ENCODE assay signal across 11 mouse cellular contexts in the genomic region with DNA sequence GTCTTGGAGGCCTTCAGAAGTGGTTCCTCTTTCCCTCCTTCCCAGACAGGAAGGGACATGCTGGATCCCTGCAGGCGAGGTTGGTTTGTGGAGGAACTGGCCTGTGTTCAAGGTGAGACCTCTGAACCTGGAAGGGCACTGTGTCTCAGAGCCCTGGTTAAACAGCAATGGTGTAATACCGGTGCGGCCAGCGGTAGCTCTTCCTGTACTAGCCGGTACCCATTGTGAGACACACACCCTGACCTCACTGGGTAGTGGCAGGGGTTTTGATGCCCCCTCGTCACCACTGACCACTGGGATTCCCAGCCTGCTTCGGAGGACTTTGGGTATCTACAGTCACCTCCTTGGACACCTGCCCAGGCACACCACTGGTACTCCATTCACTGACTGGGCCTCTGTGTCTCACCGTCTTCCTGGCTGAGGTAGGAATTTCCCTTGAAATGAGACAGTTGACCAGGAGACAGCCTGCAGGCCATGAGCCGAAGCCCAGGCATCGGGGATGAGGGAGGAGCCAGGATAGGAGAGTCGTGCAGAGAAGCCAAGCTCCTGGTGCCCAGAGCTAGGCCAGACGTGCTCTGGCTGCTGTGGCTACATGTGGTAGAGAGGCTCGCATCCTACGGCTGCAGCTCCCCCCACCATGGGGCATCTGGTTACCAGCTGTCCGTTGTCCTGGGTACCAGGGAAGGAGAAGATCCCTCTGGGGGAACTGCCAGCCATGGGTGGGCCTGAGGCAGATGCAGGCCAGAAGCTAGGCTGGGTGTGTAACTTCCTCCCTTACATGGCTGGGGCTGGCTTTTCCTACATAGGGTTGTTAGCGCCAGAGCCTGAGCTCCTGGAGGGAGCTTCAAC. TPM values are rescaled to one million over a fixed set of nuclear protein-coding genes. Genes with fewer than 3 reads are reported as not detected.
A peak's percentile ranks its signal among the peaks of the same experiment; 100 is the strongest.
DNase-seq lines count a peak whose midpoint lies in the region; ATAC-seq and TF ChIP-seq lines count a peak whose summit lies in the region.
"Had no signal": no experiment of that assay in that cellular context is flagged by ENCODE, and none has a peak within 500 bp of the region (broad histone marks: within the 10 kb centered on the region; RNA-seq: fewer than 3 reads in every experiment).

No protein-coding gene starts in this region.

- no peak for ATAC-seq in forebrain, embryonic 12.5 days (ENCODE audit: low FRiP score)
- no peak for ATAC-seq in forebrain, postnatal 0 days
- no peak for ATAC-seq in kidney, embryonic 15.5 days (replicated peaks; ENCODE audit: low FRiP score)
- ATAC-seq in limb, embryonic 11.5 days (ENCODE audit: insufficient number of reproducible peaks, low FRiP score, low TSS enrichment, low read depth): no peak
- no peak for ATAC-seq in midbrain, embryonic 11.5 days (ENCODE audit: low FRiP score)
- ATAC-seq: CD4-positive, CD25-positive, alpha-beta regulatory T cell, adult 4 months had no signal

- H3K9ac ChIP-seq in forebrain, embryonic 12.5 days: peak overlapping the region; percentile 17; the same call in 1 of the 2 replicates
- H3K9ac ChIP-seq in forebrain, postnatal 0 days: no peak overlapping the region
- H3K9ac ChIP-seq in kidney, embryonic 15.5 days: no peak overlapping the region
- H3K9ac ChIP-seq in limb, embryonic 11.5 days (ENCODE audit: low read length): peak overlapping the region; percentile 30; the same call in 1 of the 2 replicates
- H3K9ac ChIP-seq in midbrain, embryonic 11.5 days (ENCODE audit: low read length): no peak overlapping the region

- TF ChIP-seq CTCF in forebrain, postnatal 0 days (IDR thresholded peaks at IDR 0.05; ENCODE audit: low read depth): no peak

- H3K9me3 ChIP-seq in forebrain, embryonic 12.5 days: no peaks in the 10 kb centered on the region
- H3K9me3 ChIP-seq in forebrain, postnatal 0 days (ENCODE audit: low read length): no peaks in the 10 kb centered on the region
- H3K9me3 ChIP-seq in kidney, embryonic 15.5 days (replicated peaks): no peaks in the 10 kb centered on the region
- H3K9me3 ChIP-seq in limb, embryonic 11.5 days (ENCODE audit: control insufficient read depth, low read length): no peaks in the 10 kb centered on the region
- H3K9me3 ChIP-seq in midbrain, embryonic 11.5 days (ENCODE audit: control insufficient read depth, low read length): no peaks in the 10 kb centered on the region

- 78% methylated on average over 16 of the region's 16 CpGs for WGBS in forebrain, embryonic 12.5 days
- WGBS in forebrain, postnatal 0 days: 80% methylated on average over 16 of the region's 16 CpGs
- WGBS in kidney, embryonic 15.5 days: 79% methylated on average over 16 of the region's 16 CpGs
- WGBS in limb, embryonic 11.5 days: 72% methylated on average over 16 of the region's 16 CpGs
- 84% methylated on average over 16 of the region's 16 CpGs for WGBS in midbrain, embryonic 11.5 days

- H3K27me3 ChIP-seq in forebrain, embryonic 12.5 days: peaks cover 27% of the 10 kb centered on the region
- no peaks in the 10 kb centered on the region for H3K27me3 ChIP-seq in forebrain, postnatal 0 days (ENCODE audit: insufficient read depth, low read length)
- H3K27me3 ChIP-seq in kidney, embryonic 15.5 days: peaks cover 3% of the 10 kb centered on the region; the same call in 1 of the 2 replicates
- H3K27me3 ChIP-seq in limb, embryonic 11.5 days (ENCODE audit: control insufficient read depth, insufficient read depth, low read length): no peaks in the 10 kb centered on the region
- no peaks in the 10 kb centered on the region for H3K27me3 ChIP-seq in midbrain, embryonic 11.5 days (ENCODE audit: control insufficient read depth, insufficient read depth, low read length)

- peaks cover 39% of the 10 kb centered on the region for H3K4me1 ChIP-seq in forebrain, embryonic 12.5 days
- peaks cover 14% of the 10 kb centered on the region for H3K4me1 ChIP-seq in forebrain, postnatal 0 days (ENCODE audit: insufficient read depth)
- peaks cover 71% of the 10 kb centered on the region for H3K4me1 ChIP-seq in kidney, embryonic 15.5 days
- peaks cover 40% of the 10 kb centered on the region for H3K4me1 ChIP-seq in limb, embryonic 11.5 days (ENCODE audit: control insufficient read depth, insufficient read depth, low read length)
- H3K4me1 ChIP-seq in midbrain, embryonic 11.5 days (ENCODE audit: control insufficient read depth, insufficient read depth, low read length): peaks cover 8% of the 10 kb centered on the region; the same call in 1 of the 2 replicates

- DNase-seq in forebrain, postnatal 0 days: no peak
- DNase-seq in kidney, postnatal 14 days: no peak
- peak; percentile 72 for DNase-seq in Muller cell, postnatal 12 days (ENCODE audit: inconsistent ontology term)
- DNase-seq in limb, embryonic 11.5 days (ENCODE audit: low spot score): no peak
- no peak for DNase-seq in cerebellum, adult 11-12 months
- no peak for DNase-seq in midbrain, embryonic 11.5 days (ENCODE audit: low spot score, missing footprints)
- DNase-seq: lung, postnatal 4 days had no signal

- H3K27ac ChIP-seq in forebrain, embryonic 12.5 days: no peak overlapping the region
- H3K27ac ChIP-seq in forebrain, postnatal 0 days (ENCODE audit: low read depth, low read length): no peak overlapping the region
- 0 out of 2 replicates have a peak overlapping the region, but pooled peaks have one; percentile 28 for H3K27ac ChIP-seq in kidney, embryonic 15.5 days
- no peak overlapping the region for H3K27ac ChIP-seq in limb, embryonic 11.5 days (replicated peaks; ENCODE audit: low read depth, low read length)
- H3K27ac ChIP-seq in midbrain, embryonic 11.5 days (ENCODE audit: low read depth, low read length): no peak overlapping the region

- H3K4me2 ChIP-seq in forebrain, embryonic 12.5 days: no peak overlapping the region
- no peak overlapping the region for H3K4me2 ChIP-seq in forebrain, postnatal 0 days (ENCODE audit: low read depth)
- no peak overlapping the region for H3K4me2 ChIP-seq in kidney, embryonic 15.5 days
- no peak overlapping the region for H3K4me2 ChIP-seq in limb, embryonic 11.5 days (ENCODE audit: low read depth, severe bottlenecking)
- H3K4me2 ChIP-seq in midbrain, embryonic 11.5 days: no peak overlapping the region

- no peaks in the 10 kb centered on the region for H3K36me3 ChIP-seq in forebrain, embryonic 12.5 days (replicated peaks)
- H3K36me3 ChIP-seq in forebrain, postnatal 0 days (ENCODE audit: insufficient read depth): no peaks in the 10 kb centered on the region
- H3K36me3 ChIP-seq in kidney, embryonic 15.5 days: no peaks in the 10 kb centered on the region
- H3K36me3 ChIP-seq in limb, embryonic 11.5 days (ENCODE audit: control insufficient read depth, insufficient read depth, low read length): no peaks in the 10 kb centered on the region
- no peaks in the 10 kb centered on the region for H3K36me3 ChIP-seq in midbrain, embryonic 11.5 days (ENCODE audit: control insufficient read depth, insufficient read depth, low read length)

- H3K4me3 ChIP-seq in forebrain, embryonic 12.5 days (replicated peaks): no peak overlapping the region
- H3K4me3 ChIP-seq in forebrain, postnatal 0 days (ENCODE audit: low read depth, low read length): no peak overlapping the region
- H3K4me3 ChIP-seq in kidney, embryonic 15.5 days (replicated peaks): no peak overlapping the region
- H3K4me3 ChIP-seq in limb, embryonic 11.5 days (ENCODE audit: low read depth, low read length): no peak overlapping the region
- H3K4me3 ChIP-seq in midbrain, embryonic 11.5 days (ENCODE audit: low read depth, low read length): no peak overlapping the region

RNA-seq across cellular contexts. Expression of gene C1qtnf1, which starts 3.3 kb away (rescaled TPM):
- polyA plus RNA-seq in forebrain, embryonic 12.5 days (2016; fragmentation: Nextera tagmentation; extraction: Ambion mirVana): 1.8 and 2.9 TPM in 2 replicates
- total RNA-seq in forebrain, postnatal 0 days (2014; rRNA removed): 5.1 and 8.5 TPM in 2 replicates
- 5.4 and 5.9 TPM in 2 replicates for polyA plus RNA-seq in forebrain, postnatal 0 days (2015; fragmentation: Nextera tagmentation; extraction: Ambion mirVana)
- 5.9 and 7.2 TPM in 2 replicates for polyA plus RNA-seq in kidney, embryonic 15.5 days (2015; fragmentation: Nextera tagmentation; extraction: Ambion mirVana)
- 3.5 and 4.2 TPM in 2 replicates for polyA plus RNA-seq in limb, embryonic 11.5 days (2014; fragmentation: Nextera tagmentation; extraction: Ambion mirVana)
- 1.7 and 2.6 TPM in 2 replicates for polyA plus RNA-seq in midbrain, embryonic 11.5 days (2014; fragmentation: Nextera tagmentation; extraction: Ambion mirVana)
- total RNA-seq: hematopoietic stem cell, adult 5-6 weeks had no signal
- polyA plus RNA-seq: CD4-positive, CD25-positive, alpha-beta regulatory T cell, adult 4 months had no signal

RNA-seq across cellular contexts. Expression of gene Cant1, which starts 12.4 kb away (rescaled TPM):
- 25.4 and 27.0 TPM in 2 replicates for polyA plus RNA-seq in forebrain, embryonic 12.5 days (2016; fragmentation: Nextera tagmentation; extraction: Ambion mirVana)
- 38.6 and 52.4 TPM in 2 replicates for total RNA-seq in forebrain, postnatal 0 days (2014; rRNA removed)
- 27.8 and 31.6 TPM in 2 replicates for polyA plus RNA-seq in forebrain, postnatal 0 days (2015; fragmentation: Nextera tagmentation; extraction: Ambion mirVana)
- 26.7 and 32.9 TPM in 2 replicates for polyA plus RNA-seq in kidney, embryonic 15.5 days (2015; fragmentation: Nextera tagmentation; extraction: Ambion mirVana)
- 23.9 and 27.1 TPM in 2 replicates for polyA plus RNA-seq in limb, embryonic 11.5 days (2014; fragmentation: Nextera tagmentation; extraction: Ambion mirVana)
- polyA plus RNA-seq in midbrain, embryonic 11.5 days (2014; fragmentation: Nextera tagmentation; extraction: Ambion mirVana): 19.4 and 21.7 TPM in 2 replicates

RNA-seq across cellular contexts. Expression of gene Lgals3bp, which starts 29.4 kb away (rescaled TPM):
- 1.2 TPM in 2 replicates for polyA plus RNA-seq in forebrain, embryonic 12.5 days (2016; fragmentation: Nextera tagmentation; extraction: Ambion mirVana)
- total RNA-seq in forebrain, postnatal 0 days (2014; rRNA removed): 15.5 and 15.6 TPM in 2 replicates
- polyA plus RNA-seq in forebrain, postnatal 0 days (2015; fragmentation: Nextera tagmentation; extraction: Ambion mirVana): 13.7 and 16.4 TPM in 2 replicates
- polyA plus RNA-seq in kidney, embryonic 15.5 days (2015; fragmentation: Nextera tagmentation; extraction: Ambion mirVana): 13.6 and 18.2 TPM in 2 replicates
- polyA plus RNA-seq in limb, embryonic 11.5 days (2014; fragmentation: Nextera tagmentation; extraction: Ambion mirVana): 3.6 and 4.1 TPM in 2 replicates
- polyA plus RNA-seq in midbrain, embryonic 11.5 days (2014; fragmentation: Nextera tagmentation; extraction: Ambion mirVana): 1.7 and 1.8 TPM in 2 replicates

RNA-seq across cellular contexts. Expression of gene Engase, which starts 45.3 kb away (rescaled TPM):
- polyA plus RNA-seq in forebrain, embryonic 12.5 days (2016; fragmentation: Nextera tagmentation; extraction: Ambion mirVana): 6.2 and 9.0 TPM in 2 replicates
- 8.1 and 8.5 TPM in 2 replicates for total RNA-seq in forebrain, postnatal 0 days (2014; rRNA removed)
- polyA plus RNA-seq in forebrain, postnatal 0 days (2015; fragmentation: Nextera tagmentation; extraction: Ambion mirVana): 4.2 and 5.7 TPM in 2 replicates
- 5.4 and 8.7 TPM in 2 replicates for polyA plus RNA-seq in kidney, embryonic 15.5 days (2015; fragmentation: Nextera tagmentation; extraction: Ambion mirVana)
- 4.8 and 8.5 TPM in 2 replicates for polyA plus RNA-seq in limb, embryonic 11.5 days (2014; fragmentation: Nextera tagmentation; extraction: Ambion mirVana)
- 4.4 and 6.4 TPM in 2 replicates for polyA plus RNA-seq in midbrain, embryonic 11.5 days (2014; fragmentation: Nextera tagmentation; extraction: Ambion mirVana)

Comparison
In these comparisons a context has a peak if more than half of its experiments do, and no peak if none do; other contexts are left out.
1. H3K9ac ChIP-seq: peak in forebrain, embryonic 12.5 days (single experiment) and limb, embryonic 11.5 days (single experiment); none in forebrain, postnatal 0 days (single experiment), kidney, embryonic 15.5 days (single experiment) and midbrain, embryonic 11.5 days (single experiment).